Mouse (Mus musculus) cerebellum, adult (tissue): ENCODE results near the gene Gm45783.
"Not testable (repeated sequence)": the region's sequence is repeated elsewhere in the genome, so short reads cannot be mapped to it uniquely, and the experiment has no call there.

Experiments used
- ATAC-seq: cut with Nextera tagmentation; 2 replicates; pipeline ENCODE4 v1.9.2; 2017; ENCODE audit warnings: mild to moderate bottlenecking, moderate library complexity, mixed read lengths; ENCODE audit not compliant: insufficient number of reproducible peaks, low FRiP score, low TSS enrichment

Gm45783 gene

GRCm38 (mm10) chr7:7374431-7374830 is at the start of gene Gm45783:
Gm45783 (minus strand) TSS chr7:7374573.
- ATAC-seq = not testable (repeated sequence)

GRCm38 (mm10) chr7:7399603-7400002 is 25.2 kb upstream of the Gm45783 start, which contains the start of gene Vmn2r31:
Vmn2r31 (minus strand) TSS chr7:7399703.
- ATAC-seq = not testable (repeated sequence)

- not testable (repeated sequence) for ATAC-seq
These were observed 36.9 kb downstream of the Gm45783 start, which contains the start of gene Vmn2r30 for GRCm38 (mm10) chr7:7337509-7337908. Vmn2r30 (minus strand) TSS chr7:7337609.

- ATAC-seq = no peak
These were observed 78.8 kb downstream of the Gm45783 start for GRCm38 (mm10) chr7:7295595-7295994.
